Mouse (Mus musculus) left cerebral cortex, adult 11 months (tissue): ENCODE results near the gene Nadk2.
A peak's percentile ranks its signal among the peaks of the same experiment; 100 is the strongest.

Experiments used
- DNase-seq: peaks from one replicate; pipeline ENCODE4 v3.0.0; 2022; ENCODE audit warnings: low spot score

Nadk2 gene

GRCm38 (mm10) chr15:9087895-9088682 is 17.0 kb downstream of the Nadk2 start:
- DNase-seq = no peak

GRCm38 (mm10) chr15:9088683-9089072 is 17.6 kb downstream of the Nadk2 start:
- no peak for DNase-seq

- DNase-seq = no peak
Measured at GRCm38 (mm10) chr15:9089136-9089720, 18.2 kb downstream of the Nadk2 start.

DNA sequence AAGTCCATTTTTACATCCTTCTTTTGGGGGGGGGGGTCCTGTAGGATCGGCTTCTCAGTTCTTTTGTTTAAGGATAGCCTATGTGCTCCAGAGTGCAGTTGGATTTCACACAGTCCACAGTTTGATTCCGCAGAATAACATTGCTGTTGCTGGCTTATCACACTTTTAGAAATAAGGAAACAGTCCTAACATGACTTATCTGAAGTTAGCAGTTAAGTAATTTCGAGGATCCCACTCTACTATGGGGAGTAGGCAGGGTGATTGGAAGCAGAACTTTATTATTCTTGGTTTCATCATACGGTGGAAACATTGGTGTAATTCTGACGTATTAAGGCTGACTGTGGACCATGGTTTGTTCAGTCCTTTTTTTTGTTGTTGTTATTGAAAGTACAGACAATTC is 19.6 kb downstream of the Nadk2 start:
- DNase-seq = no peak

GRCm38 (mm10) chr15:9093598-9094365 is 22.7 kb downstream of the Nadk2 start:
- DNase-seq = no peak

DNA sequence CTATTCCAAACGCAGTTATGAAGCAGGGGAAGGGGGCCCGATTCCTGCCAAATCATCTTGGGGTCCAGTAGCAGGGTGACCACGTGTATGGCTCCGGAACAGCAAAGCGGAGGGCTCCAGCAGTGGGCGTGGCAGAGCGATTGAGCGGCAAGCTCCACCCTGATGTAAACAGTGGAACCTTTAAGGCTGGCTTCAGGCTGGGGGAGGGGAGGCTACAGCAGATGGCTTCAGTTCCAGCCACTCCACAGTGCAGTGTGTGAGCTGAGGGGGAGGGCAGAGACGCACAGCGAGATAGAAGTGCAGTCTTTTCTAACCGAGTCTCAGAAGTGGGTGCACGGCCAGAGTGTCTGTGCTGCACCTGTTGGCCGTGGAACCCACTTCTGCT is 23.3 kb downstream of the Nadk2 start:
- peak; percentile 39 for DNase-seq

GRCm38 (mm10) chr15:9096865-9097264 is 25.8 kb downstream of the Nadk2 start:
- no peak for DNase-seq

DNA sequence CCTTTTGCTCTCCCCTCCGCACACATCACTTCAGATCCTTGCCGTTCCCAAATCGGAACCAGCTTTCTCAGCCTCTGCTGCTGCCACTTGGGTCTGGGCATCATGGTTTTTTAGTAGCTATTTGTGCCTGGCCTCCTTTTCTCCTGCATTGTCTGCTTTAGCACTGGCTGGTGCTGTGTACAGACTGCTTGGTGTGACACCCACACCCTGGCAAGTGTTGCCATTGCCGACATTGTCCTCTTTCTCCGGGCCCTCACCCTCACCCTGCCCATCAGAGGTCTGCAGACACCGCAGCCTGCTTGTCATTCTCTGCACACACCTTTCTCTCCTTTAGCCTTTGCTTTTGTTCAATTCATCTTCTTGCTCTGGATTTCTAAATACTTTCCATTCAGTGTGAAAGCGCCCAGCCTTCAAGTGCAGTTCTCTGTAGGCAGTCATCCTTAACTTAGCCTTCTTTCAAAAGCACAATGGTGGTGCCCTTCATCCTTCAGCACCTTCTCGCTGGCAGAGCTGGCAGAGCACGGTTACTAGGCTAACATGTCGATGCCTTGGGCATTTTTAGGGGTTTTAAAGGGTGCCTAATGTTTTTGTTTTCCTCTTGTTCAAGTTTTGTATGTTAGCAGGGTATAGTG is 29.5 kb downstream of the Nadk2 start:
- no peak for DNase-seq

- no peak for DNase-seq
Measured at GRCm38 (mm10) chr15:9106303-9107074, 35.4 kb downstream of the Nadk2 start.

- no peak for DNase-seq
Measured at GRCm38 (mm10) chr15:9110526-9111347, 39.7 kb downstream of the Nadk2 start.

- DNase-seq = no peak
Measured at GRCm38 (mm10) chr15:9111648-9112047, 40.6 kb downstream of the Nadk2 start.

DNA sequence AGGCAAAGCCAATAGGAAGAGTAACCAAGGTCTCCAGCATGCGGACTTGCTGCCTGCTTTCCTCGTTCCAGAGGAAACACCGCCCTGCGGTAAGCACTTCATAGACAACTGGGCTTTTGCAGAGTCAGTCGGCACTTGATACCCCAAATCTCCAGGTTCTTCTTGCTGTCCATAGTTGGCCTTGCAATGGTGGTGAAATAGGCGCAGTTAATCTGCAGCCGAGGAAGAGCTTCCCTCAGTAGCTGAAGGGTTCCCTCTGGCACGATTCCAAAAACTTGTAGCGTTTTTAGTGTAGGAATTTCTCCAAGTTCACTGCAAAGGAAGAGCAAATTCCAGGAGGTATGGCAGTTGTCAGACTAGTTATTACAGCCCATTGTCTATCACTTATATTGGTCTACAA is 42.5 kb downstream of the Nadk2 start:
- no peak for DNase-seq

- DNase-seq = no peak
Measured at GRCm38 (mm10) chr15:9114131-9114530, 43.1 kb downstream of the Nadk2 start.

DNA sequence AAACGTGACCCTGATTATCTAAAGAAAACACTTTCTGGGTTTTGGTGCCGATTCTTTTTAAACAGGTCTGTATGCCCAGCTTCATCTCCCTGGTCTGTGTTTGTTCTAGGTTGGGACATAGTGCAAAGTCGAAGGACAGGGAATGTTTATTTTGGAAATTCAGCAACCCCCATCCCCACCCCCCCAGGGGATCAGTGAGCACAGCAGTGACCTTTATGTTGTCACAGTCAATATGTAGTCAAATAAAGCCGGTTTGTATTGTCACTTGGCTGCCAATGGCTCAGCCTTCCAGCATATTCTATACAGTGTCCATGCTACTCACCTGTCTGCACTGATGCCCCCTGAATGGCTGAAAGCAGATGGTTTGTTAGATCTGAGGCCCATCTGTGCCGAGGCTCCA is 43.5 kb downstream of the Nadk2 start:
- DNase-seq = no peak

DNA sequence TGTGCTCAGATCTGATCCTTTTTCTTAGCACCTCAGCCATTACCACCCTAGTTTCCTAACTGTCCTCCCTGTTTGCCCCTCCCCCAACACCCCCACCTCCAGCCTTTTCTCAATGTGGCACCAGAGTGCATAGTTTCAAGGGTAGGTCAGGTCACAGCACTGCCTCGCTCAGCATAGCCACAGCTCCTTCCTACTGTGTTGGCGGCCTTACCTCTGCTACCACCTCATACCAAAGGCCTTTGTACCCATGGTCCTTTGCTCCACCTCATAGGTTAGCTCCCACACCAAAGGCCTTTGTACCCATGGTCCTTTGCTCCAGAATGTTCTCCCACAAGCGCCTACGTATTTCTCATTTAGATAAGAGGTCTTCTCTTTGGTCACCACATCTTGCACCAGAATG is 47.8 kb downstream of the Nadk2 start:
- DNase-seq = no peak

- DNase-seq = no peak
Measured at GRCm38 (mm10) chr15:9120081-9120480, 49.0 kb downstream of the Nadk2 start.

DNA sequence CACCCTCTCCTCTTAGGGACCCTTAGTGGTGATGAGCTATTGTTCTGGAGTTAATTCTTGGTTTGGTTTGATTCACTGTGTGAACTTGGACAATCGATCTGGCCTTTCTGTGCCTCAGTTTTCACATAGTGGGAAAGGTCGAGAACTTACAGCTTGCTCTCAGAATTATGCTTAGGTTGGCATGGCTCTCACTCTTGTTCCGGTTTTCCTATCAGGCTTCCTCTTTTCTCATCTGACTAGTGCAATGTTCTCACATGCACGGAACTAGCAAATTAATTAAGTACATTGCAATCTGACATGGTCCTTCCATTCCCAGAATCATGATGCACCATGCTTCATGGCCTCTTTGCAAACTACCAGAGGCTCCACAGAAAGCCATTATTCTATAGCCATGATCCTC is 51.9 kb downstream of the Nadk2 start:
- no peak for DNase-seq

DNA sequence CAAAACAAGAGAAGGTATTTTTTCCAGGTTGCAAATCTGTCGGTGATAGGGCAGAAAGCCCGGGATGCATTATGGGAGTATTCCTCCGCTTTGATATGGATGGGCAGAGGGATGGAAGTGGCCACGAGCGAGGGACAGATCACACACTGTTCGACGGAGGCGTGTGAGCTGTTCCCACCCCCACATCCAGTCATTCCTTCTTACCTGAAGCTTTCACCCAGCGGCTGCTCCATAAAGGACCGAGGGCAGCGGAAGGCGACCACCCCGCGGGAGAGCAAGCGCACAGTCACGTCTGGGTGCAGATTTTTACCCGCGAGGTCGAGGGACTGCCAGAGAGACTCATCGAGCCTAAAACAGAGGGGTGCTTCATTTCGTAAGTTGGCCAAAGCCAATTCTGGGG is 53.8 kb downstream of the Nadk2 start:
- DNase-seq = no peak

DNA sequence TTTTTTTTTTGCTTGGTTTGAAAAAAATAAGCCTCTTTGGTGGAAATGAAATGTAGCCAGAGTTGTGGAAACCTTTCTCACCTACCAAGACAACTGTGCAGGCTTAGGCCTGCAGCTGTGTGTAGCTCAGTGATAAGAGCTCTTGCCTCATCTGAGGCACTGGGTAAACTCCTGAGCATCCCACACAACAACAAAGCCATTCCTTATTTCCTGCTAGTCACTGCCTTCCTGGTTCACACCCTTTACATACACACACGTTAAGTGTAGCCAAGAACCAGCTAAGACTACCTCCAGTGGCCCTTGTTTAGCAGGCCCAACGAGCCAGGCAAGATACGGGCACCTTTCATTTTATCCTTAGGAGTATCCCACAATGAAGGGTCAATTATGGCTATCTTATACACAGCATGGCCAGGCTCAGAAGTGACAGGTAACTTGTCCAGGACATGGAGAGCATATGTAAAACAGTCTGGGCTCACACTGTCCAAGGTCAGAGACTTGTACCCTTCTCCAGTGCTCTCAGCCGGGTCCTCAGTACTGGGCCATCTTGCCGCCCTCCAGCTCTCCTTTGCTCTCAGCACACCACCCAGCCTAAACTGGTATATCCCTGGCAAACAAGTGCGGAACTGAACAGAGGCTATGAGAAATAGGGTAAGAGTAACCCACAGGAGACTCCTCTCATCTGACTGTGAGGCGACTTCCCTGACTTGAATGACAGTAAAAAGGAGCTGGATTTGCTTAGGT is 56.2 kb downstream of the Nadk2 start:
- no peak for DNase-seq

- no peak for DNase-seq
Measured at GRCm38 (mm10) chr15:9130772-9131498, 59.9 kb downstream of the Nadk2 start.
